Mouse (Mus musculus): ENCODE measurements around the gene 1700001J03Rik. TPM values are rescaled to one million over a fixed set of nuclear protein-coding genes. Genes with fewer than 3 reads are reported as not detected.
A peak's percentile ranks its signal among the peaks of the same experiment; 100 is the strongest.

The 1700001J03Rik gene
- polyA plus RNA-seq, 1 experiment from 2014 or later = not detected

DNA sequence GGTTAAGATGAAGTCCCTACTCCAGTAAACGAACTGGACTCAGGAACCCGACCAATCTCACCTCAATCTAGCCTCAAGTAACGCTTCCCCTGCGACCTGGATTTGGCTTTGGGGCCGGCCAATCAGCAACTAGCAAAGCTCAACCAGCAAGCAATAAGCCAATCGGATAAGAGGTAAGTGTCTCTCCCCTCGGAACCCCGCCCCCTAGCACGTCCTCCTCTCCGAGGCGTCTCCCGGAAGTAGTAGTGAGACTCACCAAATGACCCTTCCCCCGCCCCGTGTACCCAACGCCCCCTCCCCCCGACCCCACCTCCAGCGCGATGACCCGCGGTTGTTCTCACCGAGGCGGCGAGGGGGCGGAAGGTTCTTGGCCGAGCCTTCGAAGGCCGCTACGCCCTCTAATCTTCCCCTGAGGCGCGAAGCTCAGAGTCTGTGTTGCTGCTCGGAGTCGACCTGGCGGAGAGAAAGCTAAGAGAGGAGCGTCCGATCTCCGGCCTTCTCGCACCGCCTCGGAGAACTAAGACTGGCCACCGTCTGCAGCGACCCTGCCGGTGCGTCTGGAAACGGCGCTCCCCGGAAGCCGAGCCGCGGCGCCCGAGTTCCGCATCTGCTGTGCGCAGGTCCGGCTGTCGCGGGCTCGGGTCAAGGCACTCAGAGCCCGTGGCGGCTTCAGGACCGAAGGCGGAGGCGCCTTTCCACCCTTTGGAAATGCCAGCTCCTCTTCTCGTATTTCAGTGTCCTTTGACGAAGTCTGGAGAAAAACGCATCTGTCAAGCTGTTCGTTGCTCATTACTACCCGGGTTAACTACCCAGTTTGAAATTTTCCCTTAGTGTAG lies 36.0 kb upstream of the 1700001J03Rik start, which contains the start of gene Rnf6:
Gene Rnf6, minus strand, starts transcription at position 677 of the 836 bp plus-strand sequence.
- Histone ChIP-seq H3K4me2 (peak within 1 kb of the TSS; percentile 74), H3K36me3 (peaks cover 19% of the 10 kb centered on the region), H3K27me3 (replicated peaks) (no peaks in the 10 kb centered on the region), H3K9ac (replicated peaks) (peak within 1 kb of the TSS; percentile 83), H3K27ac (replicated peaks) (peak within 1 kb of the TSS; percentile 99), H3K4me3 (replicated peaks) (peak within 1 kb of the TSS; percentile 92), H3K4me1 (peaks cover 23% of the 10 kb centered on the region), H3K9me3 (replicated peaks) (no peaks in the 10 kb centered on the region)
- WGBS = under 1% methylated on average over 65 of the region's 67 CpGs
- peak; percentile 99 for ATAC-seq (ENCODE audit: low FRiP score)

DNA sequence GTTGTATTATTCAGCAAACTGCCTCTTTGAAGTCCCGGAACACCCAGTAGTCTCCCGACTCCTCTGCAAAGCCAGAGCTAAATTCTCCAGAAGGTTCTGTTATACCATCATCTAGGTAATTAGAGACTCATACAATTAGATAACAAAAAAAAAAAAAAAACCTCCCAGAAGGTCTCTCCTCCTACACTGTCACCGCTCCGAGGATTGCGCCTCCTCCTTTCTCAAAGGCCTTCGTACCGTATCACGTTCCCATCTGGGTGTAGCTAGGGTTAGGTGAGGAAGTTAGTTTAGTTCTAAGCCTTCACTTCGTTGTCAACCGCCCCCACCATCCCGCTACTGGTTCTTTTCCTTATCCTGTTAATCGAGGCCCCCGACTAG lies 35.4 kb upstream of the 1700001J03Rik start:
- peaks cover 23% of the 10 kb centered on the region for H3K4me1 ChIP-seq
- peak overlapping the region; percentile 83 for H3K9ac ChIP-seq (replicated peaks)
- H3K4me2 ChIP-seq = peak overlapping the region; percentile 74
- peak overlapping the region; percentile 99 for H3K27ac ChIP-seq (replicated peaks)
- 6% methylated on average over 13 of the region's 13 CpGs for WGBS
- H3K9me3 ChIP-seq (replicated peaks) = no peaks in the 10 kb centered on the region
- ATAC-seq (ENCODE audit: low FRiP score) = peak; percentile 52
- H3K36me3 ChIP-seq = peaks cover 25% of the 10 kb centered on the region
- H3K4me3 ChIP-seq (replicated peaks) = peak overlapping the region; percentile 92
- H3K27me3 ChIP-seq (replicated peaks) = no peaks in the 10 kb centered on the region

DNA sequence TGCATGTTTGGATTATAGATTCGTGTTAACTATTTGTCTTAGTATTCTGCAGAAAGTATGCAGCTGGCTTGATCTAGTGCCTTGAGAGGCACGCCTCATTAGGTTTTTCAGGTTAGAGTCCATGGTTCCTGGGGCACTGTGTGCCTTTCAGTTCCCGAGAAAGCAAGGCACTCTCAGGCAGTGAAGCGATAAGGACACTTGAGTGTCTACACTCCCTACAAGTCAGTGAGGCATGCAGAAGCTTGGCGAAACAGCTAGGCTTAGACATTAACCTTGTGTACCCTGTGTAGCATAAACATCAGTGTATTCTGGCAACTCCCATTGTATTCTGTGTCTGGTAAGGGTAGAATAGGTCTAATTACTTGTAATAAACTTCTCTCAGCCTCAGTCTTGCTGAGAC lies 20.4 kb upstream of the 1700001J03Rik start:
- Histone ChIP-seq H3K9ac (replicated peaks) (no peak overlapping the region), H3K9me3 (replicated peaks) (no peaks in the 10 kb centered on the region; the same call in 1 of the 2 replicates), H3K4me1 (no peaks in the 10 kb centered on the region), H3K27ac (replicated peaks) (no peak overlapping the region), H3K4me3 (replicated peaks) (no peak overlapping the region), H3K4me2 (no peak overlapping the region), H3K36me3 (peaks cover 88% of the 10 kb centered on the region), H3K27me3 (replicated peaks) (no peaks in the 10 kb centered on the region)
- ATAC-seq (ENCODE audit: low FRiP score) = no peak
- WGBS = 95% methylated on average over 5 of the region's 5 CpGs

DNA sequence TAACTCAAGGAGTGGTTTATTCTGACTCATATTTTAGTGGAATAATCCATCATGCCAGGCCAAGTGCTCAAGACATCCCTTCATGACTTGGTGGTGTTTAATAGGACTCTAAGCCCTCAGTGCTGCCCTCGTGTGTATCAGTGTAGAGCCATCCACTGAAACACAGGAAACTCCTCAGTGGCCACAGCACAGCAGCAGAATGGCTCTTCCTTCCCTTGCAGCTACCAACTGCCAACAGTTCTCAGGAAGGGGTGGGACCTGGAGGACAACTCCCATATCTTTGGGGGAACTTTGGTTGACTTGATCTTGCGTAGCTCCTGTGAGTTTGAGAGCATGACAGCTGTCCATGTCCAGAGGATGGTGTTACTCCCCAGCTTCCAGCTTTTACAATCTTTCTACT lies 18.8 kb upstream of the 1700001J03Rik start:
- no peak overlapping the region for H3K4me2 ChIP-seq
- H3K4me1 ChIP-seq = no peaks in the 10 kb centered on the region
- no peak overlapping the region for H3K27ac ChIP-seq (replicated peaks)
- whole genome bisulfite sequencing = 89% methylated on average over 2 of the region's 2 CpGs
- no peak overlapping the region for H3K4me3 ChIP-seq (replicated peaks)
- no peak overlapping the region for H3K9ac ChIP-seq (replicated peaks)
- peaks cover 76% of the 10 kb centered on the region for H3K36me3 ChIP-seq
- ATAC-seq (ENCODE audit: low FRiP score) = no peak
- no peaks in the 10 kb centered on the region; the same call in 1 of the 2 replicates for H3K9me3 ChIP-seq (replicated peaks)
- no peaks in the 10 kb centered on the region for H3K27me3 ChIP-seq (replicated peaks)

DNA sequence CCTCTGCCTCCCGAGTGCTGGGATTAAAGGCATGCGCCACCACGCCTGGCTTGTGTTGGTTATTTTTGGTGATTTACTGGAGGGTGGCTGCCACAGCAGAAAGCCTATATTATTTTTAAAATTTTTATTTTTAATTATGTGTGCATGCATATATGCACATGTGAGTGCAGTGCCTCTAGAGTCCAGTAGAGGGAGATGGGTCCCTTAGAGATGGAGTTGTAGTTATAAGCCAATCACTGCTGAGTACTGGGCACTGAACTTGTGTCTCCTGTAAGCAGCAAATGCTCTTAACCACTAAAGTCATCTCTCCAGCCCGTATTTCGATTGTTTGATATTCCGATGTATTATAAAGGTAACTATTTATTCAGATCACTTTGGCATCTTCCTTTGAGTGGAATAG lies 15.5 kb upstream of the 1700001J03Rik start:
- WGBS = 96% methylated on average over 6 of the region's 6 CpGs
- no peak overlapping the region for H3K4me3 ChIP-seq (replicated peaks)
- H3K9me3 ChIP-seq (replicated peaks) = no peaks in the 10 kb centered on the region; the same call in 1 of the 2 replicates
- H3K27me3 ChIP-seq (replicated peaks) = no peaks in the 10 kb centered on the region
- no peak overlapping the region for H3K9ac ChIP-seq (replicated peaks)
- no peak overlapping the region for H3K27ac ChIP-seq (replicated peaks)
- ATAC-seq (ENCODE audit: low FRiP score) = no peak
- no peaks in the 10 kb centered on the region for H3K4me1 ChIP-seq
- no peak overlapping the region for H3K4me2 ChIP-seq
- H3K36me3 ChIP-seq = peaks cover 47% of the 10 kb centered on the region

DNA sequence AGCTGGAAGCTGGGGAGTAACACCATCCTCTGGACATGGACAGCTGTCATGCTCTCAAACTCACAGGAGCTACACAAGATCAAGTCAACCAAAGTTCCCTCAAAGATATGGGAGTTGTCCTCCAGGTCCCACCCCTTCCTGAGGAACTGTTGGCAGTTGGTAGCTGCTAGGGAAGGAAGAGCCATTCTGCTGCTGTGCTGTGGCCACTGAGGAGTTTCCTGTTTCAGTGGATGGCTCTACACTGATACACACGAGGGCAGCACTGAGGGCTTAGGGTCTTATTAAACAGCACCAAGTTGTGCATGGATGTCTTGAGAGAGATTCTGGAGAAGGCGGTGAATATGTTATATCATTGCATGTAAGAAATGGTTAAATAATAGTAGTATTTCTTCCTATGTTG lies 14.4 kb upstream of the 1700001J03Rik start:
- Histone ChIP-seq H3K27me3 (replicated peaks) (no peaks in the 10 kb centered on the region), H3K4me2 (no peak overlapping the region), H3K9me3 (replicated peaks) (no peaks in the 10 kb centered on the region; the same call in 1 of the 2 replicates), H3K27ac (replicated peaks) (no peak overlapping the region), H3K4me3 (replicated peaks) (no peak overlapping the region), H3K4me1 (no peaks in the 10 kb centered on the region), H3K36me3 (peaks cover 37% of the 10 kb centered on the region), H3K9ac (replicated peaks) (no peak overlapping the region)
- no peak for ATAC-seq (ENCODE audit: low FRiP score)
- 83% methylated on average over 2 of the region's 2 CpGs for WGBS

DNA sequence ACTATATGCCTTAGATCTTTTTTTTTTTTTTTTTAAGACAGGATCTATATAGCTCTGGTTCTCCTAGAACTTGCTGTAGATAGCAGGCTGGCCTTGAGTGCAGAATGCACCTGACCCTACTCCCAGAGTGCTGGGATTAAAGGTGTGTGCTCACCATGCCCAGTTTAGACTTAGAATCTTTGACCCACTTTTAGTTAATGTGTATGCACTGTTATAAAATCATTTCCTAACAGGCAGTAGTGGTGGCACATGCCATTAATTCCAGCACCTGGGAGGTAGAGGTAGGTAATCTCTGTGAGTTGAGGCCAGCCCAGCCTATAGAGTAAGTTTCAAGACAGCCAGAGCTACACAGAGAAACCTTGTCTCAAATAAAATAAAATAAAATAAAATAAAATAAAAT lies 14.0 kb upstream of the 1700001J03Rik start:
- Histone ChIP-seq H3K36me3 (peaks cover 32% of the 10 kb centered on the region), H3K4me2 (no peak overlapping the region), H3K9ac (replicated peaks) (no peak overlapping the region), H3K4me3 (replicated peaks) (no peak overlapping the region), H3K27me3 (replicated peaks) (no peaks in the 10 kb centered on the region), H3K4me1 (no peaks in the 10 kb centered on the region), H3K9me3 (replicated peaks) (no peaks in the 10 kb centered on the region; the same call in 1 of the 2 replicates), H3K27ac (replicated peaks) (no peak overlapping the region)
- ATAC-seq (ENCODE audit: low FRiP score) = no peak

DNA sequence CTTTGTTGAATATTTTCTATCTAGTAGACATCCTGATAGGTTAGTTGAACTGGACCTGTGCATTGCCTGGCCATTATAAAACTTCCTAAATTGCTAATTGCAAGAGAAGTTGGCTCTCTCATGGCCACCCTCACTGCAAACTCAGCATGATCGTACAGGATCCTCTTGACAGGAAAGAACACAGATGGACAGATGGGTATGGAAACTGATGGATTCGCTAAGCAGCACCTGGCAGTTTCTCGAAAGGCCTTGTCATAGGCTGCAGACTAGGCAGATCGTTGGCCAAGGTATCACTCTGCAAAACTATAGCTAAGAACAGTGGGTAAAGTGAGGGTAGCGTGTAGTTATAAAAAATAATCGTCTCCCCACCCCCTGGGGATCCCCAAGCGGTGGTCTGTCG lies 8.3 kb upstream of the 1700001J03Rik start:
- H3K4me3 ChIP-seq (replicated peaks) = no peak overlapping the region
- no peaks in the 10 kb centered on the region for H3K27me3 ChIP-seq (replicated peaks)
- no peaks in the 10 kb centered on the region for H3K9me3 ChIP-seq (replicated peaks)
- no peaks in the 10 kb centered on the region for H3K4me1 ChIP-seq
- H3K4me2 ChIP-seq = no peak overlapping the region
- WGBS = 83% methylated on average over 8 of the region's 8 CpGs
- no peak overlapping the region for H3K9ac ChIP-seq (replicated peaks)
- H3K27ac ChIP-seq (replicated peaks) = no peak overlapping the region
- no peak for ATAC-seq (ENCODE audit: low FRiP score)
- peaks cover 4% of the 10 kb centered on the region; the same call in 1 of the 2 replicates for H3K36me3 ChIP-seq

DNA sequence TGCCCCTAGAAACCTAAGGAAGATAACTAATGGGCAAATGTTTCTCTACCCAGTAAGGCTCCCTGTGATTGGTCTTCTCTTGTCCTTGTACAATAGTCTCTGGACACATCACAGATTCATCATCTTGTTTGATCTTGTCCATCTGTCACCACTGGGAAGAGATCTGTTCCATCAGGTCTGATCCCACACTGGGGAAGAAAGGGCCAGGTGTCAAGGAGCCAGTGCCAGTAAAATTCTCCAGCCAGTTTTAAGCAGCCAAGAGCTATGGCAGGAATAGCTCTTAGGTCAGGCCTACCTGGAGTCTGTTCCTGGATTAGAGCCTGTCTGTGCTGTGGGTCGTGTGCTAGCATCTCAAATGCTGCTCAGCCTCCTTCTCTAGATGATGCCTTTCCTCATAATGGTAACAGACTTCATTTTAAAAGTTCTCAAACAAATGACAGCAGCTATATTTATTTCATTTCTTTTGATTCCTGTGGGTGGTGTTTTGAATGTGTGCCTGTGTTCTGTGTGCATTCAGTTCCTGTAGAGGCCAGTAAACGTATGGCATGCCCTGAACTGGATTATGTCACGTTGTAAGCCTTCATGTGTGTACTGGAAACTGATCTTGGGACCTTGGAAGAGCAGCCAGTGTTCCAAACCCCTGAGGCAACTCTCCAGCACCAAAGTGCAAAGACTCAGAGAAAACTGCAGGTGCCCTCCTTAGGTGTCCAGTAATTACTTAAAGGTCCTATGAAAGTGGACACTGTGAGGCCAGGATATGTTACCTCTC lies 5.6 kb upstream of the 1700001J03Rik start:
- Histone ChIP-seq H3K4me1 (no peaks in the 10 kb centered on the region), H3K9ac (replicated peaks) (no peak overlapping the region), H3K4me3 (replicated peaks) (no peak overlapping the region), H3K27ac (replicated peaks) (no peak overlapping the region), H3K27me3 (replicated peaks) (no peaks in the 10 kb centered on the region), H3K9me3 (replicated peaks) (no peaks in the 10 kb centered on the region), H3K36me3 (no peaks in the 10 kb centered on the region), H3K4me2 (no peak overlapping the region)
- no peak for ATAC-seq (ENCODE audit: low FRiP score)
- WGBS = 64% methylated on average over 3 of the region's 3 CpGs

DNA sequence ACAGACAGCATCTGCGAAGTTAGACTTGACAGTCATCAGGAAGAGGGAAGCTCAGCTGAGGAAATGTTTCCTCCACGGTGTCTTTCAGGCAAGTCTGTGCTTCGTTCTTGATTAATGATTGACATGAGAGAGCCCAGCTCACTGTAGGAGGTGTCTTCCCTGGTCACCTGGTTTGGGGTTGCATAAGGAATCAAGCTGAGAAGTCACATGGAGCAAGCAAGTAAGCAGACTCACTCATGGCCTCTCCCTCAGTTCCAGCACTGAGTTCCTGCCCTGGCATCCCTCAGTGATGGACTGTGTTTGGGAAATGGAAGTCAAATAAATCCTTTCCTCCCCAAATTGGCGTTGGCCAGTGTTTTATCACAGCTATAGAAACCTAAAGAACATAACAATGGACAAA lies 5.0 kb upstream of the 1700001J03Rik start:
- H3K27me3 ChIP-seq (replicated peaks) = no peaks in the 10 kb centered on the region
- H3K36me3 ChIP-seq = no peaks in the 10 kb centered on the region
- WGBS = 70% methylated on average over 4 of the region's 4 CpGs
- H3K4me3 ChIP-seq (replicated peaks) = no peak overlapping the region
- H3K27ac ChIP-seq (replicated peaks) = no peak overlapping the region
- ATAC-seq (ENCODE audit: low FRiP score) = no peak
- no peaks in the 10 kb centered on the region for H3K4me1 ChIP-seq
- H3K4me2 ChIP-seq = no peak overlapping the region
- H3K9ac ChIP-seq (replicated peaks) = no peak overlapping the region
- H3K9me3 ChIP-seq (replicated peaks) = no peaks in the 10 kb centered on the region

DNA sequence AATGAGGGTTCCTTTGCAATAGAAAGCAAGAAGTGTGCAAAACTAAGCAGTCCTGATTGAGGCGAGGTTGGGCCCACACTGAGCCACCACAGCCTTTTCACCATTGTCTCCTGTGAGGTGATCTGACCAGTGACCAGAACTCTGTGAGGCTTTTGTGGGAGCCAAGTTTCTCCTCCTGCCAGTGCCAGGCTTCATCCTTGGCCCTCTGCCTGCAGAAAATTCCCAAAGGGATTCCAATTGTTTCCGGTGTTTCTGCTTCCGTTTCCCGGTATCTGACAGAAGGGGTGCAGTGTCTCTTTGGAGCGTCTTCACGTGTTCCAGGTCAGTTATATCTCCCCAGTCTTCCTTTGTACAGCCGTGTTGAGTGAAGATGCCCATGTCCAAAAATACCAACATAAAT lies 3.6 kb upstream of the 1700001J03Rik start:
- Histone ChIP-seq H3K9ac (replicated peaks) (no peak overlapping the region), H3K4me3 (replicated peaks) (no peak overlapping the region), H3K27me3 (replicated peaks) (no peaks in the 10 kb centered on the region), H3K27ac (replicated peaks) (no peak overlapping the region), H3K4me1 (no peaks in the 10 kb centered on the region), H3K9me3 (replicated peaks) (no peaks in the 10 kb centered on the region; the same call in 1 of the 2 replicates), H3K4me2 (no peak overlapping the region), H3K36me3 (no peaks in the 10 kb centered on the region)
- 79% methylated on average over 7 of the region's 7 CpGs for WGBS
- ATAC-seq (ENCODE audit: low FRiP score) = no peak

DNA sequence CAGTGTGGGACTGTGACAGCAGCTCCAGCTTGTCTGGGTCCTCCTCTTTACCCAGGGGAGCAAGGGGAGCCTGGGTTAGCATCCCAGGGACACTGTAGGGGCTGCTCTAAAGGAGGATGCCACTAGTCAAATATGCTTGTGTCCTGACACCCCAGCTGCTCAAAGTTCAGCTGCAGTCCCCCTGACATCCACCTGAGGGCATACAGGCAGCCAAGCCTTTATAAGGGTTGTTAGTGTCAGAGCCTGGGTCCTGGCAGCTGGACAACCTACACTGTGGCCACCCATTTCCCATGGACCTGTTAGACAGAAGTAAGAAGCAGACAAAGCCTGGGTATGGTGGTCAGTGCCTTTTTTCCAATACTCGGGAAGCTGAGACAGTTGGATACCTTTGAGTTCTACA lies 3.0 kb upstream of the 1700001J03Rik start:
- Histone ChIP-seq H3K9me3 (replicated peaks) (no peaks in the 10 kb centered on the region; the same call in 1 of the 2 replicates), H3K27me3 (replicated peaks) (no peaks in the 10 kb centered on the region), H3K4me1 (no peaks in the 10 kb centered on the region), H3K9ac (replicated peaks) (no peak overlapping the region), H3K4me2 (no peak overlapping the region), H3K4me3 (replicated peaks) (no peak overlapping the region), H3K27ac (replicated peaks) (no peak overlapping the region), H3K36me3 (no peaks in the 10 kb centered on the region)
- WGBS = 93% methylated on average over 1 of the region's 1 CpGs
- ATAC-seq (ENCODE audit: low FRiP score) = no peak
